Mouse (Mus musculus): ENCODE measurements around the gene Sec1. TPM values are rescaled to one million over a fixed set of nuclear protein-coding genes. Genes with fewer than 3 reads are reported as not detected.
A peak's percentile ranks its signal among the peaks of the same experiment; 100 is the strongest.

Sec1 gene
- total and polyA plus RNA-seq, 2 experiments from 2014 or later = 0.18 to 0.52 TPM

DNA sequence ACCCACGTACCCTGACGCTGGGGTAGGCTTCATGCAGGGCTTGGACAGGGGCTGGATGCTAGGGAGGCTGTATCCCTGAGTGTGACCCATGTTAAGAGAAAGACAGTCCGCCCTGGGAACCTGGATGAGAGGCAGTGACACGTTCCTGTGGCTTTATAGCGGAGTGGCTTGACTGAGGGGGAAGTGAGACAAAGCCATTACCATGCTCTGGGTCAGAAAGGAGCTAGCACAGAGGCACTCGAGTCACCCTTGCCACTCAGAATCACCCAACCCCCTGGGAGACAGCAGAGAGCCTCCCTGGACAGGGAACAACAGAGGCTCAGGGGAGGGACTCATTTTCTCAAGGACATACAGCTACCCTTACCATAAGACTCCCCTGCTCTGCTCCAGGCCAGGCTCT lies 5.1 kb downstream of the Sec1 start:
- 71% methylated on average over 6 of the region's 6 CpGs for WGBS
- no peak for ATAC-seq

DNA sequence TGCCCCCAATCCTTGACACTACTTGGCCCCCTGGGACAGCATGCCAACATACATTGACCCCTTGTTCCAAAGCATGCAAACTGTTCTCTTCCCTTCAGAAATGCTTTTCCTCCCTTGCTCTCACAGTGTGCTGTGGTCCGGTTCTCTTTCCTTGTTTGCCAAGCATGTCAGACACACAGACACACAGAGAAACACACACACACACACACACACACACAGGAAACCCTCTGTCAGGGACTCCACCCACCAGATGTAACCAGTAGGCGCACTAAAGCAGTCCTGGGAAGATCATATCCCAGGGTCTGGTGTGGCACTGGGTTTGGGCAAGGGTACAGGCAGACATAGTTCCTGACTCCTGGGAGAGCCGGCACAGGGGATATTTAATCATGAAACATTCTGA lies 7.4 kb downstream of the Sec1 start:
- H3K36me3 ChIP-seq (ENCODE audit: insufficient read depth) = no peaks in the 10 kb centered on the region; the same call in 1 of the 2 replicates
- H3K9ac ChIP-seq = no peak overlapping the region
- TF ChIP-seq CTCF (IDR thresholded peaks at IDR 0.05; ENCODE audit: low read depth) = no peak
- ATAC-seq (no peak), DNase-seq (no peak)
- 77% methylated on average over 3 of the region's 3 CpGs for WGBS
- no peak overlapping the region for H3K4me3 ChIP-seq (ENCODE audit: low read depth, low read length)
- H3K27me3 ChIP-seq (ENCODE audit: insufficient read depth, low read length) = no peaks in the 10 kb centered on the region
- H3K27ac ChIP-seq (ENCODE audit: low read depth, low read length) = no peak overlapping the region
- no peaks in the 10 kb centered on the region for H3K4me1 ChIP-seq (ENCODE audit: insufficient read depth)
- no peak overlapping the region for H3K4me2 ChIP-seq (ENCODE audit: low read depth)
- H3K9me3 ChIP-seq (ENCODE audit: low read length) = no peaks in the 10 kb centered on the region

More for the DNA sequence above, 5.1 kb downstream of the Sec1 start:
- no peaks in the 10 kb centered on the region for H3K27me3 ChIP-seq (ENCODE audit: insufficient read depth, low read length)
- H3K9me3 ChIP-seq (ENCODE audit: low read length) = no peaks in the 10 kb centered on the region
- H3K27ac ChIP-seq (ENCODE audit: low read depth, low read length) = no peak overlapping the region
- H3K4me2 ChIP-seq (ENCODE audit: low read depth) = no peak overlapping the region
- no peak for TF ChIP-seq CTCF (IDR thresholded peaks at IDR 0.05; ENCODE audit: low read depth)
- no peaks in the 10 kb centered on the region for H3K36me3 ChIP-seq (ENCODE audit: insufficient read depth)
- H3K4me3 ChIP-seq (ENCODE audit: low read depth, low read length) = no peak overlapping the region
- no peaks in the 10 kb centered on the region for H3K4me1 ChIP-seq (ENCODE audit: insufficient read depth)
- DNase-seq = no peak
- no peak overlapping the region for H3K9ac ChIP-seq

DNA sequence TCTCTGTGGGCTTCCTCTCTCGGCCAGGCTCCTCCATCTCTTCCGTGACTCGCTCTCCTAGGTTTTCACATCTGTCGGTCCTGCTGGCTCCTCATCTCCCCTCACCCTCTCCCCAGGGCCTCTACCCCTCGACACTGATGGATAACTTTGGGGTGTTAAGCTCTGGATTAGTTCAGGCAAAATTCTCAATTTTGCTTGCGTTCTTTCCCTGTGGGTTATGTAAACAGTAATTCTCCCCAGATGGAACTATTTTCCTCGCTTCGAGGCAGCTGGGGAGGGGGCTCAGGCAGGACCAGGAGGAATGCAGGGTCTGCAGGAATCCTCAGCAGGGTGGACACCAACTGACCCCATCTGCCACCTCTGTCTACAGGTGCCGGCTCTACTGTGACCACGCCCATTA lies 8.4 kb downstream of the Sec1 start:
- Histone ChIP-seq H3K27me3 (ENCODE audit: insufficient read depth, low read length) (no peaks in the 10 kb centered on the region), H3K9ac (no peak overlapping the region), H3K4me2 (ENCODE audit: low read depth) (no peak overlapping the region), H3K27ac (ENCODE audit: low read depth, low read length) (no peak overlapping the region), H3K36me3 (ENCODE audit: insufficient read depth) (no peaks in the 10 kb centered on the region; the same call in 1 of the 2 replicates), H3K4me1 (ENCODE audit: insufficient read depth) (no peaks in the 10 kb centered on the region), H3K9me3 (ENCODE audit: low read length) (no peaks in the 10 kb centered on the region), H3K4me3 (ENCODE audit: low read depth, low read length) (no peak overlapping the region)
- DNase-seq (no peak), ATAC-seq (no peak)
- TF ChIP-seq CTCF (IDR thresholded peaks at IDR 0.05; ENCODE audit: low read depth) = no peak
- WGBS = 68% methylated on average over 10 of the region's 10 CpGs

- H3K36me3 ChIP-seq (ENCODE audit: insufficient read depth) = no peaks in the 10 kb centered on the region; the same call in 1 of the 2 replicates
- H3K9ac ChIP-seq = no peak within 1 kb of the TSS
- H3K4me2 ChIP-seq (ENCODE audit: low read depth) = no peak within 1 kb of the TSS
- no peak within 1 kb of the TSS for H3K4me3 ChIP-seq (ENCODE audit: low read depth, low read length)
- no peaks in the 10 kb centered on the region for H3K9me3 ChIP-seq (ENCODE audit: low read length)
- H3K4me1 ChIP-seq (ENCODE audit: insufficient read depth) = no peaks in the 10 kb centered on the region
- TF ChIP-seq CTCF (IDR thresholded peaks at IDR 0.05; ENCODE audit: low read depth) = no peak
- WGBS = 77% methylated on average over 7 of the region's 7 CpGs
- 0 out of 2 replicates have a peak within 1 kb of the TSS, but pooled peaks have one; percentile 48 for H3K27ac ChIP-seq (ENCODE audit: low read depth, low read length)
- no peaks in the 10 kb centered on the region for H3K27me3 ChIP-seq (ENCODE audit: insufficient read depth, low read length)
- DNase-seq (no peak), ATAC-seq (no peak)
Measured at GRCm38 (mm10) chr7:45683396-45684050, 10.7 kb downstream of the Sec1 start, which contains the start of gene Ntn5. Gene Ntn5 (plus strand): TSS chr7:45684022.

DNA sequence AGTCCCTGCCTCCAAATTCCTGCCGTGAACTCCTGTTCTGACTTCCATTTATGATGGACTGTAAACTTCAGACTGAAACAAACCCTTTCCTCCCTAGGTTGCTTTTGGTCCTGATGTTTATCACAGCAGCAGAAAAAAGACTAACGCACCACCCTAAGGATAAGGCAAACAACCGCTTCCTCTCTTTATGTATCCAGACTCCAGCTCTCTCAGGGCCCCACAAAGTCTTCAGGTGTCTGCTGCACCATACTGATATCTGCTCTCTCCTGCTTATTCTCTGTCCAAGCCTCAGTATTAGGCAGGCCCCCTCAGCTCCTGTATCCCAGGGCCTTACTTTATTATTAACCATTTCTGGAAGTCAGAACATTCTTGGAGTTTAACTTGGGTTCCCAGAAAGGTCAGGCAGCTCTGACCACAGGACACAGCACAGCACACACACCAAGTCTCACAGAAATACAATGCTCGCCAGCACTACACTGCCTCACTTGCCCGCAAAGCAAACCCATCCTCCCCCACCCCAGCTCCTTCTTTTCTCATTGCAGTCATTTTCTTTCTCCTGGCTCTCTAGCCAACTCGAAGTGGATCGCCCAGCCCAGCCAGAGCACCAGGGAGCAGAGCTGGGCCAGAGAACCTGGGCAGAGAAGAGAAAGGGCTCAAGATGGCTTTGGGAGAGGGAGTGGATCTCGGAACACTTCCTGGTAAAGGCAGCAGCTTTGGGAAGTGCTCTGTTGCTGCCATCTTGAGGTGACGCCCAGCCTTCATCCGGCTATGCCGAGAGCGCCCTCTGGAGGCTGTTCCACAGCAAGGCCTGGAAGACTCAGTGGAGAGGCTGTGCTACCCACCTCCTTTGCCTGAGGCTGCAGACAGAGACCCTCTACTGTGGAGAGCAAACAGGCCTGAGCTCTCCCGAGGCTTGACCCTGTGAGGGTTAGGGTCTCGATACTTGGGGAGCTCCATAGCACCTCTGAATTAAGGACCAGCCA lies 11.8 kb downstream of the Sec1 start:
- no peaks in the 10 kb centered on the region; the same call in 1 of the 2 replicates for H3K36me3 ChIP-seq (ENCODE audit: insufficient read depth)
- no peaks in the 10 kb centered on the region for H3K27me3 ChIP-seq (ENCODE audit: insufficient read depth, low read length)
- ATAC-seq (peak; percentile 95), DNase-seq (peak; percentile 93)
- H3K4me1 ChIP-seq (ENCODE audit: insufficient read depth) = no peaks in the 10 kb centered on the region
- no peaks in the 10 kb centered on the region for H3K9me3 ChIP-seq (ENCODE audit: low read length)
- WGBS = 29% methylated on average over 14 of the region's 14 CpGs
- peak overlapping the region; percentile 48 for H3K27ac ChIP-seq (ENCODE audit: low read depth, low read length)
- peak; percentile 99 for TF ChIP-seq CTCF (IDR thresholded peaks at IDR 0.05; ENCODE audit: low read depth)
- H3K9ac ChIP-seq = 0 out of 2 replicates have a peak overlapping the region, but pooled peaks have one; percentile 19
- H3K4me2 ChIP-seq (ENCODE audit: low read depth) = peak overlapping the region; percentile 27
- H3K4me3 ChIP-seq (ENCODE audit: low read depth, low read length) = no peak overlapping the region

GRCm38 (mm10) chr7:45681046-45681736 lies 13.0 kb downstream of the Sec1 start:
- H3K9me3 ChIP-seq (ENCODE audit: low read length) = no peaks in the 10 kb centered on the region
- no peaks in the 10 kb centered on the region for H3K27me3 ChIP-seq (ENCODE audit: insufficient read depth, low read length)
- H3K4me1 ChIP-seq (ENCODE audit: insufficient read depth) = no peaks in the 10 kb centered on the region
- TF ChIP-seq CTCF (IDR thresholded peaks at IDR 0.05; ENCODE audit: low read depth) = no peak
- 88% methylated on average over 8 of the region's 8 CpGs for WGBS
- no peaks in the 10 kb centered on the region; the same call in 1 of the 2 replicates for H3K36me3 ChIP-seq (ENCODE audit: insufficient read depth)
- H3K9ac ChIP-seq = no peak overlapping the region
- no peak overlapping the region for H3K4me3 ChIP-seq (ENCODE audit: low read depth, low read length)
- DNase-seq = no peak
- H3K4me2 ChIP-seq (ENCODE audit: low read depth) = no peak overlapping the region
- H3K27ac ChIP-seq (ENCODE audit: low read depth, low read length) = no peak overlapping the region
- ATAC-seq = no peak

Measured in forebrain, postnatal 0 days (tissue).